In genomic region chr5:76330953-76331352, GRCm38 (mm10) we compare ENCODE assay signal across 33 mouse cellular contexts. TPM values are rescaled to one million over a fixed set of nuclear protein-coding genes. Genes with fewer than 3 reads are reported as not detected.
"Had no signal": no experiment of that assay in that cellular context is flagged by ENCODE, and none has a peak within 500 bp of the region (broad histone marks: within the 10 kb centered on the region; RNA-seq: fewer than 3 reads in every experiment).

Pdcl2 (minus strand) TSS chr5:76331156.

- H3K9ac ChIP-seq: limb, embryonic 13.5 days; liver, embryonic 12.5 days; liver, embryonic 15.5 days; midbrain, embryonic 12.5 days; midbrain, embryonic 15.5 days; neural tube, embryonic 12.5 days; neural tube, embryonic 15.5 days had no signal

- DNase-seq: kidney, adult 18-20 months; kidney, adult 9 months; kidney, postnatal 14 days; kidney, postnatal 4 days; layer of hippocampus, adult 9-11 months; liver; lung, adult 2 months; lung, postnatal 14 days; lung, postnatal 4 days; retina, postnatal 1 day; right cerebral cortex, postnatal 25 days; thymus, adult 18-20 months; thymus, postnatal 36 days had no signal

- H3K27ac ChIP-seq: layer of hippocampus, adult 2 months; limb, embryonic 10.5 days; limb, embryonic 13.5 days; liver, embryonic 12.5 days; liver, embryonic 15.5 days; midbrain, embryonic 12.5 days; midbrain, embryonic 15.5 days; neural tube, embryonic 12.5 days; neural tube, embryonic 15.5 days had no signal

- H3K27me3 ChIP-seq: limb, embryonic 13.5 days; liver, embryonic 12.5 days; liver, embryonic 15.5 days; midbrain, embryonic 12.5 days; midbrain, embryonic 15.5 days; neural tube, embryonic 12.5 days; neural tube, embryonic 15.5 days had no signal

- H3K36me3 ChIP-seq: limb, embryonic 10.5 days; limb, embryonic 13.5 days; liver, embryonic 12.5 days; liver, embryonic 15.5 days; midbrain, embryonic 12.5 days; midbrain, embryonic 15.5 days; neural tube, embryonic 12.5 days; neural tube, embryonic 15.5 days had no signal

- H3K4me3 ChIP-seq: layer of hippocampus, adult 2 months; limb, embryonic 10.5 days; limb, embryonic 13.5 days; liver, embryonic 12.5 days; liver, embryonic 15.5 days; midbrain, embryonic 12.5 days; midbrain, embryonic 15.5 days; neural tube, embryonic 12.5 days; neural tube, embryonic 15.5 days had no signal

- H3K4me1 ChIP-seq: limb, embryonic 10.5 days; limb, embryonic 13.5 days; liver, embryonic 12.5 days; liver, embryonic 15.5 days; midbrain, embryonic 12.5 days; midbrain, embryonic 15.5 days; neural tube, embryonic 12.5 days; neural tube, embryonic 15.5 days had no signal

- H3K4me2 ChIP-seq: limb, embryonic 13.5 days; liver, embryonic 12.5 days; liver, embryonic 15.5 days; midbrain, embryonic 12.5 days; midbrain, embryonic 15.5 days; neural tube, embryonic 12.5 days; neural tube, embryonic 15.5 days had no signal

- H3K9me3 ChIP-seq: limb, embryonic 10.5 days; limb, embryonic 13.5 days; liver, embryonic 12.5 days; liver, embryonic 15.5 days; midbrain, embryonic 12.5 days; midbrain, embryonic 15.5 days; neural tube, embryonic 12.5 days; neural tube, embryonic 15.5 days had no signal

- ATAC-seq: liver, embryonic 12.5 days; midbrain, embryonic 15.5 days had no signal

RNA-seq across cellular contexts. Expression of gene Pdcl2, which starts in this region (rescaled TPM):
- total RNA-seq: layer of hippocampus, adult 2 months; layer of hippocampus, postnatal 25 days; left cerebral cortex, adult 18-20 months; left cerebral cortex, postnatal 25 days; megakaryocyte progenitor cell, adult 5-6 weeks; megakaryocyte-erythroid progenitor cell, adult 5-6 weeks had no signal
- polyA plus RNA-seq: kidney, embryonic 16.5 days; limb, embryonic 10.5 days; limb, embryonic 13.5 days; liver, embryonic 12.5 days; liver, embryonic 15.5 days; lung, adult 2 months; lung, embryonic 16.5 days; midbrain, embryonic 12.5 days; midbrain, embryonic 15.5 days; neural tube, embryonic 12.5 days; neural tube, embryonic 15.5 days; small intestine, adult 2 months; spleen, adult 2 months; stomach, embryonic 16.5 days; urinary bladder, adult 2 months had no signal
